In the genomic region with DNA sequence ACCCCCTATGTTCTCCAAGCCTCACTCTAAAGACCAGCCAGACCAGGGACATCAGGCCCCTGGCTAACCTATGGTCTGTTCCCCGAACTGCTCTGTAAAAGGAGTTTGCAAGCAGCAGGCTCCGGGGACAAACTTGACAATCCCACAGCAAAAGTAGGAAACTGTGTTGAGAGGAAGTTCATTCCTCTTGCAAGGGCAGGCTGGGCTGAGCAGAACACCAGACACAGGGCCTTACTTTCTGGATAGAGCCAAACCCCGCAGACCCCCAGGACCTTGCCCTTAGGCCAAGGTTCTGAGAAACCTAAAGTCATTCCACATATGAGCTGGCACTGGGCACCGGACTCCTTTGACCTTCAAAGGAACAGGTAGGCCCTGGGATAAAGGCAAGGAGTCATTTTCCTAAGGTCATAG, we compare ENCODE assay signal across 8 mouse cellular contexts. TPM values are rescaled to one million over a fixed set of nuclear protein-coding genes. Genes with fewer than 3 reads are reported as not detected.
DNase-seq lines count a peak whose midpoint lies in the region; ATAC-seq and TF ChIP-seq lines count a peak whose summit lies in the region.

No protein-coding gene starts in this region.

- TF ChIP-seq POLR2A in testis, adult 2 months (IDR thresholded peaks at IDR 0.05; ENCODE audit: control insufficient read depth, low read depth, low read length), result no peak

- H3K9me3 ChIP-seq in liver, embryonic 12.5 days (replicated peaks), result no peaks in the 10 kb centered on the region

- 41% methylated on average over 4 of the region's 4 CpGs for WGBS in liver, embryonic 12.5 days (ENCODE audit: insufficient replicate concordance)

- ATAC-seq in liver, embryonic 12.5 days, result no peak

- H3K27me3 ChIP-seq in testis, adult 2 months (ENCODE audit: control insufficient read depth, insufficient read depth, low read length), result peaks cover 2% of the 10 kb centered on the region; the same call in 1 of the 2 replicates
- H3K27me3 ChIP-seq in liver, embryonic 12.5 days (replicated peaks), result peaks cover 53% of the 10 kb centered on the region

- H3K9ac ChIP-seq in liver, embryonic 12.5 days, result peak overlapping the region; percentile 12; the same call in 1 of the 2 replicates

- peaks cover 15% of the 10 kb centered on the region for H3K4me1 ChIP-seq in testis, adult 2 months (ENCODE audit: control insufficient read depth, insufficient read depth, low read length)
- H3K4me1 ChIP-seq in liver, embryonic 12.5 days, result peaks cover 67% of the 10 kb centered on the region

- no peak overlapping the region for H3K4me3 ChIP-seq in testis, adult 2 months (ENCODE audit: control insufficient read depth, low read depth, low read length)
- peak overlapping the region; percentile 58 for H3K4me3 ChIP-seq in liver, embryonic 12.5 days

- peak overlapping the region; percentile 87 for H3K4me2 ChIP-seq in liver, embryonic 12.5 days

- H3K36me3 ChIP-seq in testis, adult 2 months (ENCODE audit: control insufficient read depth, insufficient read depth, low read length), result no peaks in the 10 kb centered on the region
- no peaks in the 10 kb centered on the region for H3K36me3 ChIP-seq in liver, embryonic 12.5 days

- H3K27ac ChIP-seq in testis, adult 2 months (ENCODE audit: control insufficient read depth, insufficient read depth, low read depth, low read length), result peak overlapping the region; percentile 42
- H3K27ac ChIP-seq in liver, embryonic 12.5 days, result peak overlapping the region; percentile 71

- TF ChIP-seq CTCF in testis, adult 2 months (IDR thresholded peaks at IDR 0.05; ENCODE audit: control insufficient read depth, insufficient read depth, insufficient replicate concordance, low read depth, low read length), result no peak

- peak; percentile 49 for DNase-seq in adrenal gland, adult 2 months
- no peak for DNase-seq in adrenal gland, adult 18-20 months (ENCODE audit: low spot score in 2 of 2)
- DNase-seq in testis, postnatal 14 days (ENCODE audit: low spot score), result no peak
- DNase-seq in retina, postnatal 1 day, result no peak
- no peak for DNase-seq in left cerebral cortex, adult 18-20 months (ENCODE audit: low spot score in 2 of 2)
- DNase-seq in urinary bladder, adult 18-20 months (ENCODE audit: low spot score in 2 of 2), result no peak

RNA-seq across cellular contexts. Expression of gene Plxnd1, which starts 0.7 kb away (rescaled TPM):
- 100 to 1,000 TPM; 168 to 181 TPM for total RNA-seq in adrenal gland, adult 2 months (2021)
- polyA plus RNA-seq in adrenal gland, adult 2 months (2012; rRNA removed), result 279 and 288 TPM in 2 replicates
- 100 to 1,000 TPM; 116 to 135 TPM for total RNA-seq in adrenal gland, adult 18-20 months (2021)
- polyA plus RNA-seq in testis, adult 2 months (2012; rRNA removed), result 5.7 and 6.1 TPM in 2 replicates
- polyA plus RNA-seq in liver, embryonic 12.5 days (2016; fragmentation: Nextera tagmentation; extraction: Ambion mirVana), result 16.2 TPM in 2 replicates
- 100 to 1,000 TPM; 103 to 123 TPM for total RNA-seq in left cerebral cortex, adult 18-20 months (2021)

RNA-seq across cellular contexts. Expression of gene H1foo, which starts 50.8 kb away (rescaled TPM):
- total RNA-seq in adrenal gland, adult 2 months (2021), result not detected
- polyA plus RNA-seq in adrenal gland, adult 2 months (2012; rRNA removed), result not detected in 2 replicates
- not detected for total RNA-seq in adrenal gland, adult 18-20 months (2021)
- polyA plus RNA-seq in testis, adult 2 months (2012; rRNA removed), result not detected in 2 replicates
- not detected in 2 replicates for polyA plus RNA-seq in liver, embryonic 12.5 days (2016; fragmentation: Nextera tagmentation; extraction: Ambion mirVana)
- total RNA-seq in left cerebral cortex, adult 18-20 months (2021), result not detected
